Mouse (Mus musculus) kidney, adult 11 months (tissue): Measurements from ENCODE around the gene Parp14.

Experiments
- DNase-seq: peaks from one replicate; pipeline ENCODE4 v3.0.0; 2022

Parp14 gene

GRCm38 (mm10) chr16:35784134-35784725 lies 87.1 kb downstream of the Parp14 start:
- no peak for DNase-seq

GRCm38 (mm10) chr16:35783207-35783573 lies 88.2 kb downstream of the Parp14 start:
- no peak for DNase-seq
